Mouse (Mus musculus) kidney, postnatal 36 days (tissue): ENCODE data around the gene Zswim5.
A peak's percentile ranks its signal among the peaks of the same experiment; 100 is the strongest.

ENCODE experiments used
- DNase-seq, 2 experiments: peaks; one replicate each; pipeline ENCODE4 v3.0.0; 2021 to 2022; ENCODE audit warnings: mixed read lengths in 2 of 2

The Zswim5 gene

DNA sequence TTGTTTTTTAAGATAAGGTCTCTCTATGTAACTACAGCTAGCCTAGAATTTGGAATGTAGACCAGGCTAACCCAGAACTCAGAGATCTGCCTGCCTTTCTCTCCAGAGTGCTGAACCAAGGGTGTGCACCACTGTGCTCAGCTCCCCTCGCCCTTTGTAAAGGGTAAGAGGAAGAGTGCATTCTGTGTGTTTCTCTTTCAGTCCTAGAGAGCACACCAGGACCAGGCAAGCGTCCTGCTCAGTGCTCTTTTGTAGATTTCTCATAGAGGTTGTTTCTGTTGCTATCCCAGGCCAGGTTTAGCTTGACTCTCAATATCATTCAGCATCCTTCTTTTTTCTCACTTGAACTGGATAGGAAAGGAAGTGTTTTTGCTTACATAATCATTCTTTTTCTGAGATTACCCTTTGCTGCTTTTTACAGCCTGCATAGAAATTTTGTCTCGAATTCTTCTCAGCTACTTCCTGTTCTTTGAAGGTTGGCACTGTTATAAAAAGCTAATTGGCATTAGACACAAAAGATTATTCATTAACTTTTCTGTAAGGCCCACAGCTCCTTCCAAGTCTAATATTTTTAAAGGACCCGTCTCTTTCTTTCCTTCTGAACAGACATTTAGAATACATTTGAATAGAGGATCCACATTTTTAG, 51.0 kb downstream of the Zswim5 start:
- peak in 1 of 2 experiments; percentile 35 for DNase-seq

DNA sequence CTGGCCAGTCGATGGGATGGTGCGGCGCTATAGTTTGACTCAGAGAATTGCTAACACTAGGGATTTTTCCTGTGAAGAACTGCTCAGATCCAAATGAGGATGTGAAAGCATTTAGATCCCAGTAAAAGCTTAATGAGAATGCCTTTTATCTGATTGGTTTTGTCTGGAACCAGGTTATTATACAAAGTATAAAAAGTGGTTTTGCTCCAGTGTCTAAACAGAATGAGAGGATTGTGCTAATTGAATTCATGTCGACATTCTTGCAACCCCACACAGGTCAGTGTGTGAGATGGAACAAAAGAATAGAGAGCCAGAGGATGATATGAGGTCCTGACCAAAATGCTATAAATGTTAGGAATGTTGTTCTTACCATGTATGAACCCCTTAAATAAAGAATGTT, 62.4 kb downstream of the Zswim5 start:
- DNase-seq = no peak

DNA sequence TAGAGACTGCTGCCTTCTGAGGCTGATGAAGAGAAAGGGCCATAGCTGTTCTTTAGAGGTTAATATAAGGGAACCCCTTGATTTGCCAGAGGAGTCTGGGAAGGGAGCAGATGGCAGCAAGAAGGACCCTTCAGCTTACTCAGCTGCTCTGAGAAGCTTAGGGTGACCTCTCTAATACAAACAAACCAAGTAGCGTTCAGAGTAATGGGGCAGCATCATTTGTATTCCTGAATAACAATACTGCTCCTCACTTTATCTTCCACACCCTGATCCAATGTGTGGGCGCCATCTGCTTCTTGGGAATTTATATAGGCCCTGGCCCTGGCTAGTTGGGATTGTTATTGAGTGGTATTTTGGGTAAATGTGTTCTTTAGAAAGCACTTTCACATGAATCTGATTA, 65.5 kb downstream of the Zswim5 start:
- no peak for DNase-seq

DNA sequence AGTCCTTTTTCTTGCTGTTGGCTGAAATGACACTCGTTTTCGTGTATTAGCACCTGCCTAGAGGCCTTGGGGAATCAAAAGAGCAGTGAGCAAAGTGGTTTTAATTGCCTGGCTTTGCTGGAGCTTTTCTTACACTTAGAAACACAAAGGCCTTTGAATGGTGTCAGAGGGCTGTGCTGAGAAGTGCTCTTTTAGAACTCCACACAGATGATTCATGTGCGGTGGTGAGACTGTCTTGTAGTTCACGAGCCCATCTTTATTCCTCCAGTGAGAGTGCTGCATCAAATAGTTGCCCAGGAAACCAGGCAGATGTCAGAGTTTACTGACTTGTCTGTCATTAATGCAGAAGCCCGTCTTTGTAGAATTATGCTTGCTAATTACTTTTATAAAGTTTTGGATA, 66.9 kb downstream of the Zswim5 start:
- DNase-seq = no peak

DNA sequence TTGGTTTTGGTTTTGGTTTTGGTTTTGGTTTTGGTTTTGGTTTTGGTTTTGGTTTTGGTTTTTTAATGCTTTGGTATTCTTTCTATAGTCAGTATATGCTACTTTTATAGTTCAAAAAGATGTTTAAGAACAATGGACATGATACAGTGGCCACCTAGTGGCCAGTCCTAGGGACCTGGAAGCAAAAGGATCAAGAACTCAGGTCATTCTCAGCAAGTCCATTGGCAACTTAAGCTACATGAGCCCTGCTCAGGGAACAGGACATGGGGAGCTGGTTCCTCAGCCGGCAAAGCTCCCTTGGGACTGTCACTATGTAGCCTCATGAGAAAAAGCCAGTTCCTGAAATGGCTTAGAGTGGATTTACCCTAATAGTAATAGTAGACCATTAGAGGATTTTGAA, 74.5 kb downstream of the Zswim5 start:
- DNase-seq = peak; percentile 16 to 40

DNA sequence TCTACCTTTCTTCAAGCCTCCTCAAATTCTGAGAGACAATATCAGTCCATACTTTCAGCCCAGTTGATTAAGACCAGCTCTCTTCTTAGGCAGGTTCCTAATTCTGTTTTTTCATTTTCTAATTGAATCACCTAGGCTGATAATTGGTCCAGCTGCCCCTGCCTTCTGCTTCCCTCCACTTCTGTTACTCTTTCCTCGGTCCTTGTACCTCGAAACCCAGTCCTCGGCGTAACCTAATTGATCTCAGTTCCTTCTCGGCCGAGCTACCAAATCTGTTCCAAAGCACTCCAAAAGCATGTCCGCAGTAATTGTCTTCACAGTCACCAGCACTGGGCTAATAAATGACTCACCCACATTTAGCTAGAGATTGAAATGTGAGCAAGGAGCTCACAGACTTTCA, 77.8 kb downstream of the Zswim5 start:
- DNase-seq = no peak

DNA sequence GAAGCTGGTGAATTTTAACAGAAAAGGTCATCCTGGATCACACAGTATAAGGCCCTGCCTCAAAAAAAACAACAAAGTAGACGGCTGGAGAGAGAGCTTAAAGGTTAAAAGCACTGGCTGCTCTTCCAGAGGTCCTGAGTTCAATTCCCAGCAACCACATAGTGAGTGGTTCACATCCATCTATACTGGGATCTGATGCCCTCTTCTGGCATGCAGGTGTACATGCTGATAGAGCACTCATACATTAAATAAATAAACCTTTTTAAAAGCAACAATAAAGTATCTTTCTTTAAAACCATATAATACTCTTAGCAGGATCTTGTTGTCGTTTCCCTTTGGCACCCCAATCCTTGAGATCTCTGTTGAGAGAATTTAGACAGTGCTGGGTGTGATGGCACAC, 99.3 kb downstream of the Zswim5 start:
- DNase-seq = no peak

DNA sequence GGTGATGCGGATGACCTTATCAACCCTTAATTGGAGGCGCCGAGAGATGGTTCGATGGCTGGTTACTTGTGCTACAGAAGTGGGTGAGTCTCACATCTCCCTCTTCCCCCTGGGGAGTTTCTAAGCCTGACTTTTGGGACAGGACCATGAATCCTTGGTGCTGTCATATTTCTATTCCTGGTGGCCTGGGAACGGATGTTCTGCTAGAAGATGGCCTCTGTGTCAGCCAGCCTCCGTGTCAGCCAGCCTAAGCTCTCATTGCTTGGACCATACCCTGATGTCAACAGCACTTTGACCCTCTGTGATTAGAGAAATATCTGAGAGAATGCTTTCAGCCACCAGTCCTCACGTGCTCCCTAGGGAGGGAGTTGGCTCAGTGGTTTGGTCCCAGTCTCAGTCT, 108.5 kb downstream of the Zswim5 start:
- DNase-seq = no peak

DNA sequence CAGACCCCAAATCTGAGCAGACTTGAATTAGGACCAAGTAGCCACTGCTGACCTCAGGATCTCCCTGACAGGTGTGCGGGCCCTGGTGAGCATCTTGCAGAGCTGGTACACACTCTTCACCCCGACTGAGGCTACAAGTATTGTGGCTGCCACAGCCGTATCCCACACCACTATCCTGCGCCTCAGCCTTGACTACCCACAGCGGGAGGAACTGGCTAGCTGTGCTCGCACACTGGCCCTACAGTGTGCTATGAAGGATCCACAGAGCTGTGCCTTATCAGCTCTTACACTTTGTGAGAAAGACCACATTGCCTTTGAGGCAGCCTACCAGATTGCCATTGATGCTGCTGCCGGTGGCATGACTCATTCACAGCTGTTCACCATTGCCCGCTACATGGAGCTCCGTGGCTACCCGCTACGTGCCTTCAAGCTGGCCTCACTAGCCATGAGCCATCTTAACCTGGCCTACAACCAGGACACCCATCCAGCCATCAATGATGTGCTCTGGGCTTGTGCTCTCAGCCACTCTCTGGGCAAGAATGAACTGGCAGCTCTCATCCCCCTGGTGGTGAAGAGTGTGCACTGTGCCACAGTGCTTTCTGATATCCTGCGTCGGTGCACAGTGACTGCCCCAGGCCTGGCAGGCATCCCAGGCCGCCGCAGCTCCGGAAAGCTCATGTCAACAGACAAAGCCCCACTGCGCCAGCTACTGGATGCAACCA, 109.4 kb downstream of the Zswim5 start:
- peak; percentile 82 to 90 for DNase-seq

DNA sequence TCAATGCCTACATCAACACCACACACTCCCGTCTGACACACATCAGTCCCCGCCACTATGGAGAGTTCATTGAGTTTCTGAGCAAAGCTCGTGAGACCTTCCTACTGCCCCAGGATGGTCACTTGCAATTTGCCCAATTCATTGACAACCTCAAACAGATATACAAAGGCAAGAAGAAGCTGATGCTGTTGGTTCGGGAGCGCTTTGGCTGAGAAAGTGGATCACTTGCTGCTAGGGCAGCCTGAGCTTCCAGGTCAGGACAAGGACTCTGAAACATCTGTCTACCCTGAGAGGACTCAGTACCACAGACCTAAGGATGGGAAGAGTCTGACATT, 109.9 kb downstream of the Zswim5 start:
- DNase-seq = no peak

DNA sequence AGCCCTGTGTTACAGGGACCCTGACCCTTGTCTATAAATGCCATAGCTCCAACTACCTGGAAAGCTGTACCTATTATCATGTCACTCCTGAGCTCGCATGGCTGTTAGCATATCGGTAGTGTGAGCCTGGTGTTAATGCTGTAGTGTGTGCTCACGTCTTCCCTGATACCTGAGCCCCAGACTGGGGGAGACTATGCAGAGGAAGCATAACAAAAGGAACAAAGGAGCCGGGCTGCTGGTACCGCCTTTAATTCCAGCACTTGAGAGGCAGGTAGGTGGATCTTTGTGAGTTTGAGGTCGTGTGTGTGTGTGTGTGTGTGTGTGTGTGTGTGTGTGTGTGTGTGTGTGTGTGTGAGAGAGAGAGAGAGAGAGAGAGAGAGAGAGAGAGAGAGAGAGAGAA, 112.6 kb downstream of the Zswim5 start:
- DNase-seq = no peak

DNA sequence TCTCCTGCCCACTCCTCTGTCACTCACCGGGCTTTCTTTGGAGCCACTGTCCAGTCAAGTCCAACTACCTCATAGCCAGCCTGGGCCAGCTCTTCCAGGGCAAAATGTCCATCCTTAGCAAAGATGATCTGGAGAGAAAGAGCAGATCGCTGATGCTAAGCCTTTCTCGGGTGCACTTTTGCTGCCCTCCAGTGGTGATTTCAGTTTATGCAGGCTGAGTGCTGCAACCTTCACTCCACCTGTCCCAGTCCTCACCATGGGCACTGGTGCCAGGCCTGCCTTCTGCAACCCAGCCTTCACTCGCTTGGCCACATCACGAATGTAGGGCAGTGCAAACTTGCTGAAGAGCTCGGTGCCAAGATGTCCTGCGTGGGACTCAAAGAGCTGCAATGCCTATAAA, 114.2 kb downstream of the Zswim5 start:
- DNase-seq = peak; percentile 80 to 90

DNA sequence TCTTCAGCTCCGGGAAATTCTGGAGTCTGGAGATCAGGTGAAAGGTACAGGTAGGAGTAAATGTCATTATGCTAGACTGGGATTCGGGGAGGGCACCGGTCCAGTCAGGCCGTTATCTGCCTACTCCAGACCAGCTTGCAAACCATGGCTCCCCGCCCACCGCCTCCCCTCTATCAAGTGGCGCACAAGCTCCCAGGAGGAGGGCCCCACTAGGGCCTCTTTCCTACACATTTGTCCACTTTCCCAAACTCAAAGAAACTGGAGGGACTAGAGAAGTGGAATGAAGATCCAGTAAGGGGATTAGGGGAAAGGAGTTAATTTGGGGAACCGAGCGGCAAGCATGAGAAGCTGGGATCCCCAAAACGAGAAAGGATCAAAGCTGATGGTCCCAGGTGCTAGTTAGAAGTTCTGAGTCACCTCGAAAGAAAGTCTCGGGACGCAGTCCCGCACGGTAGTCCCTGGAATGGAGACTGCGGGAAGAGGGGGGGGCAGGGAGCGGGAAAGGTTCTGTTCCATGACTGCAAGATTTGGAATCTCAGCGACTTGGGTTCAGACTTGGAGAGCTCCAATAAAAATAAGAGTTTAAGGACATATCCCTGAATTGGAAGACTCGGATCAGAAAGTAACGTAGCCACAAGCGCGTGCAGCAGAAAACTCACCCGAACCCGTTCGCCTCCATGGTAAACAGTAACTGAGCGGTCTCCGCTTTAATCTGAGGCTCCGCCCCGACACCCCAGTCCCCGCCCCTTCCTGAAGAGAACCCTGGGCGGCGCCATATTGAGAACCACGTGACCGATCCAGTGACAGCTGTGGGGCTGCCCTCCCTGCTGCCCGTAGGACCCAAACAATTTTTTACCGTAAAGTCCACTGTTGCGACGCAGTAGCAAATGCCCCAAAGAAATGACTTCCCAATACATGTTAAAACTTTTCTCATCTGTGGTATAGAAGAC, 116.8 kb downstream of the Zswim5 start, which contains the start of gene Urod:
Urod (minus strand) TSS at position 742 of the 950 bp plus-strand sequence.
- peak; percentile 97 for DNase-seq

DNA sequence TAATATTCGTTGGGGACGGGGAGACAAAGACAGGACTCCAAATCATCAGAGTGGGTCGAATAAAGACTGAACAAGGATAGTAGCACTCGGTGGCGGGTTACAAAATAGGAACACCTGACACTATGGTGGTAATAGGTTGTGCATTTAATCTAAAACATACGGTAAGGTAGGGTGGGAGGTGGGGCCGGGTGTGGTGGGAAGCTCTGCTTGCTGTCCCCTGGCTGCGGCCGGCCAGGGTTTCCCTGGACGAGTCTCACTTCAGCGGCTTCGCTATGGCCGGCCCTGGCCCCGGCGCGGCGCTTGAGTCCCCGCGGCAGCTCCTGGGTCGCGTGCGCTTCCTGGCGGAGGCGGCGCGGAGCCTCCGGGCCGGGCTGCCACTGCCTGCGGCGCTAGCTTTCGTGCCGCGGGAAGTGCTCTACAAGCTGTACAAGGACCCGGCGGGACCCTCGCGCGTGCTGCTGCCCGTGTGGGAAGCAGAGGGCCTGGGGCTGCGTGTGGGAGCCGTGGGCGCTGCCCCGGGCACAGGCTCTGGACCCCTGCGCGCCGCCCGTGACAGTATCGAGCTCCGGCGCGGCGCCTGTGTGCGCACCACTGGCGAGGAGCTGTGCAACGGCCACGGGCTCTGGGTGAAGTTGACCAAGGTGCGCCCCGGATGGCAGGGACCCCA, 118.1 kb downstream of the Zswim5 start, which contains the start of gene Hectd3:
Hectd3 (plus strand) TSS at position 187 of the 667 bp plus-strand sequence.
- peak; percentile 76 to 81 for DNase-seq

DNA sequence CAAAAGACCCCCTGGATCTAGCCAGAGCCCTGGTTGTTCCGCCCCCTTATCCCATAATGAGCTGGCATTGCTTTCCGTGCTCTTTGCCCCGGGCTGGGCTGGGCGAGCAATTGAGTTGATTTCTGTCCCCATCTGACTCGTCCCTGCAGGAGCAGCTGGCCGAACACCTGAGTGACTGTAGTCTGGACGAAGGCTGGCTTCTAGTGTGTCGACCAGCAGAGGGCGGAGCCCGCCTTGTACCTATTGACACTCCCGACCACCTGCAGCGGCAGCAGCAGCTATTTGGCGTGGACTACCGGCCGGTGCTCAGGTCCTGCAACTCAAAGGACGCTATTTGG, 118.6 kb downstream of the Zswim5 start:
- peak; percentile 86 to 88 for DNase-seq

DNA sequence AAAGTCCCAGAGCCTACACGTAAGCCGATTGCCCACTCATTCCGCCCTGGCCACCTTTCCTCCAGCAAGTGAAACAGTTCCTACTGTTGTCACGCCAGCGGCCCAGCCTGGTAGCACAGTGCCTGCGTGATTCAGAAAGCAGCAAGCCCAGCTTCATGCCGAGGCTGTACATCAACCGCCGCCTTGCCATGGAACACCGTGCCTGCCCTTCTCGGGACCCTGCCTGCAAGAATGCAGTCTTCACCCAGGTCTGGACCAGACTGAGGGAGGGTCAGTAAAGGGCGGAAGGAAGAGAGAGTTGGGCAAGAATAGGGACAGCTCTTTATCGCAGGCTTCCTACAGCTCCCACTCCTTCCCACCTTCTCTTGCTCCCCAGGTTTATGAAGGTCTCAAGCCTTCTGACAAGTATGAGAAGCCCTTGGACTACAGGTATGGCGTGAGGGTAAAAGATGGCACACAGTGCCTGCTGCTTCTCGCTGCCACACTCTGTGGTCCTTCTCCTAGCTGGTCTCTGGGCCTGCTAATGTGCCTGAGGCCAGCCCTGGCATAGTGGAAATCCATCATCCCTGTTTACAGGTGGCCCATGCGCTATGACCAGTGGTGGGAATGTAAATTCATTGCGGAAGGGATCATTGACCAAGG, 122.5 kb downstream of the Zswim5 start:
- no peak for DNase-seq

DNA sequence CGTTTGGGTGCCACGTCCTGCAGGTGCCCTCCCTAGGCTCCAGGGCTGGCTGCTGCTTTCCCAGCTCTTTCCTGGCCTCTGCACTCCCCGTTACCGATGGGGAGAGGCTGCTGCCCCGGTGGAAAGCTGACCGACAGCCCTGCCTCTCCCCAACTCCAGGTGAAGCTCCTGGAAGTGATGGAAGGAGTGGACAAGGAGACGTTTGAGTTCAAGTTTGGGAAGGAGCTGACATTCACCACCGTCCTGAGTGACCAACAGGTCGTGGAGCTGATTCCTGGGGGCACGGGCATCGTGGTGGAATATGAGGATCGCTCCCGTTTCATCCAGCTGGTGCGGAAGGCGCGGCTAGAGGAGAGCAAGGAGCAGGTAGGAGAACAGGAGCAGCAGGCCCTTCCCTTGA, 124.8 kb downstream of the Zswim5 start:
- DNase-seq = no peak

DNA sequence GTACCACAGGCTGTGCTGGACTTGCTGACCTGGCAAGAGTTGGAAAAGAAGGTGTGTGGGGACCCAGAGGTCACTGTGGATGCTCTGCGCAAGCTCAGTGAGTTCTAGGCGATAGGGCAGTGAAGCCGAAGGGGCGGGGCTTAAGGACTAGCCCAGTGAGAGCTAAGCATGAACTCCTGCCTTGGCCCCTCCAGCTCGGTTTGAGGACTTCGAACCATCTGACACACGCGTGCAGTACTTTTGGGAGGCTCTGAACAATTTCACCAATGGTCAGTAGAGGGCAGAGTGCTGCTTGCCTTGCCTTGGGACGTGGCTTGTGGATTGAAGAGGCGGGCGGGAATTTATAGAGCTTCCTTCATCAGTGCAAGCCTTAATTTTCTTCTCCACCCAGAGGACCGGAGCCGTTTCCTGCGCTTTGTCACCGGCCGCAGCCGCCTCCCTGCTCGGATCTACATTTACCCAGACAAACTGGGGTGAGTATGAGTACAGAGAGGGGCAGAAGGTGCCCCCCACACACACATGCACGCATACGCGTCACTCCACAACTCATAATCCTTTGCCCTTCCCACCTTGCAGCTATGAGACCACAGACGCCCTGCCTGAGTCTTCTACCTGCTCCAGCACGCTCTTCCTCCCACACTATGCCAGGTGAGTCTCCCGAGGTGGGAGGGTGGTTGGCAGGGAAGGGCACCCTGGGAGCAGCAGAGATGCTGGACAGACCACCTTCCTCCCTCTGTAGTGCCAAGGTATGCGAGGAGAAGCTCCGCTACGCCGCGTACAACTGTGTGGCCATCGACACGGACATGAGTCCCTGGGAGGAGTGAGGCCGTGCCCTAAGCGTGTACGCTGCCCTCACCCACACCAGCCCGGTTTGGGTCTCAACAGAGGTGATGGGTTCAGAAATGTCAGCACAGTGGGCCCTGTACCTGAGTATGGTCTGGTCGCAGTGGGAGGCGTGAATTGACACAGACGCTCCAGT, 125.7 kb downstream of the Zswim5 start:
- peak; percentile 85 to 88 for DNase-seq

DNA sequence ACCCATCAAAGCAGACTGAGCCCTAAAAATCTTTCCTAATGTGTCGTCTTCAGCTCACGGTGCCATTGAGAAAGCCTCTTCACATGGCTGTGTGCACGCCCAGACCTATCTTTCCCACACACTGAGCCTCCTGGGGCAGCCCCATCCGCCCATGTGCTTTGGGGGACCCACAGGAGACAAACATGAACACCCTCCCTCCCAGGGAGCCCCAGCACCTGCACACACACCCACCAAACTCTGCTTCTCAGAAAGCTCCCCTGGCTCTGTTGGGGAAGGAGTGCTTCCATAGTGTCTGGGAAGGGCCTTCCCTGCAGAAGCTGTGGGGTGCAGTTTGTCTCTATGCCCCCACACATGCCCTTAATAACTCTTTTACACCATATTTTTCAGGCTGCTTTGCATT, 127.5 kb downstream of the Zswim5 start:
- no peak for DNase-seq

DNA sequence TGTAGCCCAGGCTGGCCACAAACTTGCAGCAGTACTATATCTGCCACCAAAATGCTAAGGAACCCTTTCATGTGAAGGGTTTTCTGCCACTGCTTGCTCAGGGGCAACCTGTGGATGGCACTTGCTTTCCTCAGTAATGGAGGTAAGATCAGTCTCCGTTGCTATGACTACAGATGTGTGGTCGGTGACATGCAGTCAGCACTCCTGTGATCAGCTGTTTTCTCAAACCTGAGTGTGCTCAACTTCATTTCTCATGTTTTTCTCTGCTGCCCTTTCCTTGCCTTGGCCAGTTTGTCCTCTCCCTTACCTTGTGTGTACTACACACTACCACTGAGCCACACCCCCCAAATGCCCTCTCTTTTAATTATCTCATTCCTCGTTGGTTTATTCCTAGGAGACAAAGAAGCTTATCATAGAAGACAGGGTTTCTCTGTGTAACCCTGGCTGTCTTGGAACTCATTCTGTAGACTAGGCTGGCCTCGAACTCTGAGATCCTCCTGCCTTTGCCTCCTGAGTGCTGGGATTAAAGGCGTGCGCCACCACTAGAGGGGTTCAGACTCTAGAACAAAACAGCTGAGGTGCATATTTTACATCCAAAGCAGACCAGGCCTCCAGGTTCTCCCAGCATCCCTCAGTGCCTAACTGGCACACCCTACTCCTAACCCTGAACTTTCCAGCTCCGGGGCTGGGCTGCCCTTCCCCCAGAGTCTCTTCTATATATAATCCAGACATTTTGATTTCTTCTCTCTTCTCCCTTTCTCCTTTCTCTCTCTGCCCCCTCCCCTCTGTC, 128.6 kb downstream of the Zswim5 start:
- no peak for DNase-seq
